Mouse (Mus musculus) hindbrain, postnatal 0 days (tissue): ENCODE measurements at regions not wholly inside any gene's neighbourhood (a gene's known extent, or its start where the extent isn't known, plus 50 kb on each side); places are given as distances from the start of the nearest gene placed in this dataset.

Experiments
- ATAC-seq: fragments of 200-750 bp; cut with Nextera tagmentation; 2 replicates; pipeline ENCODE4 v1.8.0; 2017; ENCODE audit warnings: mild to moderate bottlenecking, moderate TSS enrichment, moderate library complexity
- DNase-seq: peaks from one replicate; pipeline ENCODE4 v3.0.0-alpha.2; 2015; ENCODE audit warnings: low spot score
- H3K27ac ChIP-seq: fragments of 300-500 bp; sonication (generic); 2 replicates; pipeline ENCODE4 v1.5.1; 2014; ENCODE audit warnings: mild to moderate bottlenecking
- H3K27me3 ChIP-seq: fragments of 300-500 bp; sonication (generic); 2 replicates; pipeline ENCODE4 v1.6.1; 2014; ENCODE audit warnings: low read length, mixed read lengths; ENCODE audit not compliant: insufficient read depth
- H3K36me3 ChIP-seq: fragments of 300-500 bp; sonication (generic); 2 replicates; pipeline ENCODE4 v1.6.1; 2014; ENCODE audit warnings: low read length, mixed read lengths; ENCODE audit not compliant: insufficient read depth
- H3K4me1 ChIP-seq: fragments of 300-500 bp; sonication (generic); 2 replicates; pipeline ENCODE4 v1.6.1; 2014; ENCODE audit warnings: antibody characterized with exemption, low read length, mixed read lengths; ENCODE audit not compliant: insufficient read depth
- H3K4me2 ChIP-seq: fragments of 300-500 bp; sonication (generic); 2 replicates; pipeline ENCODE4 v1.6.1; 2014; ENCODE audit warnings: low read depth, mild to moderate bottlenecking, low read length, moderate library complexity, mixed read lengths
- H3K4me3 ChIP-seq: fragments of 300-500 bp; sonication (generic); 2 replicates; pipeline ENCODE4 v1.5.1; 2014; ENCODE audit warnings: low read length
- H3K9ac ChIP-seq: fragments of 300-500 bp; sonication (generic); replicated peaks from 2 replicates; pipeline ENCODE4 v1.6.1; 2014; ENCODE audit warnings: mild to moderate bottlenecking, low read length, moderate library complexity, mixed read lengths
- H3K9me3 ChIP-seq: fragments of 300-500 bp; sonication (generic); 2 replicates; pipeline ENCODE4 v1.6.1; 2016; ENCODE audit warnings: low read length, mixed read lengths
- CTCF ChIP-seq: IDR thresholded peaks from 2 replicates; pipeline ENCODE4 v1.5.1; 2016; ENCODE audit warnings: antibody characterized with exemption, control low read depth, low read depth
- WGBS: fragments of 180-500 bp; shearing (Covaris S2); extraction: QIAGEN DNeasy Blood & Tissue Kit; methylation state at CpG from one replicate; pipeline ENCODE4 v1.1.7; 2014; 5-methylcytosine and 5-hydroxymethylcytosine counted together

DNA sequence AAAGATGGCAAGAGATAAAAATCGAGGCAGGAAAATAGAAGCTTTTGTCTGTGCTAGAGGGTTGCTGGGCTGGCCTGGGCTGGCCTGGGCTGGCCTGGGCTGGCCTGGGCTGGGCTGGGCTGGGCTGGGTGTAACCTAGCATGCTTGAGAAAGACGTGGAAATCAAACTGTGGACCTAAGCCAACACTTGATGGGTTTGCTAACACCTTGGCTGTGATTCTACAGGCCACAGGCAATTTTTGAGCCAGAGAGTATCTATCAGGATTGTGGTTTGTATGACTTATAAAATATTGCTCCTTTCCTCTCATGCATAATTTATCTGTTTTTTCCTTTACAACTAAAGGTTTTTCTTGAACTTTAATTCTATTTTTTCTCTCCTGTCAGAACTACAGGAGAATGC, 417.3 kb upstream of the Ccnh start:
- Histone ChIP-seq H3K9me3 (no peaks in the 10 kb centered on the region), H3K27me3 (no peaks in the 10 kb centered on the region), H3K4me1 (no peaks in the 10 kb centered on the region), H3K4me2 (no peak overlapping the region), H3K9ac (no peak overlapping the region), H3K4me3 (no peak overlapping the region), H3K27ac (no peak overlapping the region), H3K36me3 (no peaks in the 10 kb centered on the region)
- no peak for DNase-seq
- TF ChIP-seq CTCF: no peak
- 58% methylated on average over 2 of the region's 2 CpGs for WGBS
- no peak for ATAC-seq

DNA sequence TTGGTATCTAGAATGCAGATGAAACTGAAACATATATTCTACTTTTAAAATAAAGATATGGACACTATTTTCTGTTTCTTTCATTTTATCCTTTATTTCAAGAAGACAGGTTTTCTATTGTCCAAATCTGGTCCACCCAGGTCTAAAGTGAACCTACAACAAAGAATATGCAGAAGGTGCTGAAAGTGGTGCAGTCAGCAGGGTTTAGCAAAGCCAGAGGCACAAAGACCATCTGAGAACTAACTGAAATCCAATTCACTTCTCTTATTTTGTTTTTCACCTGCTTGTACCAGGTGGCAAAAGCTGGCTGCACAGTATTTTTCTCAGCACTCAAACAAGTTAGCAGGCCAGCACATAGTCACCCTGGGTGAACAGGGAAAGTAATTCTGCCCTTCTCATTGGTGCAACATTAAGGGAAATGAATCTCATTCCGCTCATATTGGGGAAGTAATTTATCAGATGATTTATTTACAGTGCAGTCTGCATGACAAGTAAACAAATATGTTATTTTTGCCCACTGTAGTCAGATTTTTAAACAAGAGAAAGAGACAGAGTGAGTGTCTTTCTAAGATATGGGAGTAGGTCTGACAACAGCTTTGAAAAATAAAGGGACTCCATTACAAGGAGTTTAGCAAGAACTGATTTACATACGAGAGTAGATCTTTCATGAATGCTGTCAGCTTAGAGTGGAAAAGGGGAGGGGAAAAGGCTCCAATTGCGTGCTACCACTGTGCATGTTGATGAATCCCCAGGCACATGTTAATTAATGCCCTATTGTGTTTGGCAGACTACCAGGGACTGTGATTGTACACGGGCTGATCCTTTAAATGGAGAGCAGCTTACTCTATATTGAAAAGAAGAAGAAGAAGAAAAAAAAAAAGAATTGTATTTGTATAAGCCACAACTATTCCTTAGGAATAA, 405.9 kb upstream of the Ccnh start:
- DNase-seq (peak; percentile 83), ATAC-seq (peak; percentile 84)
- Histone ChIP-seq H3K4me1 (0 out of 2 replicates have a peak, but pooled peaks cover 6% of the 10 kb centered on the region), H3K9me3 (no peaks in the 10 kb centered on the region), H3K4me2 (peak overlapping the region; percentile 30; the same call in 1 of the 2 replicates), H3K4me3 (no peak overlapping the region), H3K36me3 (no peaks in the 10 kb centered on the region), H3K27ac (peak overlapping the region; percentile 48; the same call in 1 of the 2 replicates), H3K9ac (no peak overlapping the region), H3K27me3 (no peaks in the 10 kb centered on the region)
- WGBS: 14% methylated on average over 4 of the region's 4 CpGs
- no peak for TF ChIP-seq CTCF

DNA sequence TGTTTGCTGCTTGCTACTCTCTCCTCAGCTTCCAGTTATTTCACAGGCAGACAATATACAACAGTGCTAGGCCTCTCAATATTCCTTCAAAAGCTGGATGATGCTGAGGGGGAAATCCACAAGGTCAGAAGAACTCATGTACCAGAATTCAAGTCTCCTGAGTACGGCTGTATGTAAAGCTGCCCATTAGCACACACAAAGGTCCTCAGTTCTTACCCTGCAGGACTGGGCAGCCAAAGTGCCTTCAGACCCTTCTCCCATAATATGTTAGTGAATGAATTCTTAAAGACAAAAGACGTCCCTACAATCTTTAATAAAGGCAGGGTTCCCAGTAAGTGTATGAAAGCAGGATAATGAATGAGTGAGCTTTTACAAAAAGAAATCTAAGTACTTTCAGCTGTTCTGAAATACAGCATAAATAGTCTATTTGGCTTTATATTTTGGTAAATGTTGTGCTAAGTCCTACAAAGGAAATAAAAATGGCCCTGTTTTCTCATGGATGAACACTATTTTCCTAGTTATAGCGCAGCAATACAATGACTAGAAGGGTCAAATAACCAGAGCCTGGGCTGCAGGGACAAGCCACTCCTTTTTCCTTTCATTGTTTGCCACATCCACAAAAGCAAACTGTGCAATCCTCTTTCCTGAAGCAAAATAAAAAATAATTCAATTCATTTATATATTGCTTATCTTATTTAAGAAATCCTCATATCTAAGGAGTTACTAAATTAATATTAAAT, 384.8 kb upstream of the Ccnh start:
- H3K4me3 ChIP-seq: no peak overlapping the region
- 0 out of 2 replicates have a peak, but pooled peaks have one; percentile 27 for ATAC-seq
- H3K27me3 ChIP-seq: no peaks in the 10 kb centered on the region
- 38% methylated on average over 3 of the region's 3 CpGs for WGBS
- no peaks in the 10 kb centered on the region for H3K4me1 ChIP-seq
- peak; percentile 13 for DNase-seq
- no peaks in the 10 kb centered on the region for H3K9me3 ChIP-seq
- H3K9ac ChIP-seq: no peak overlapping the region
- TF ChIP-seq CTCF: no peak
- peak overlapping the region; percentile 74 for H3K27ac ChIP-seq
- H3K4me2 ChIP-seq: no peak overlapping the region
- H3K36me3 ChIP-seq: no peaks in the 10 kb centered on the region

DNA sequence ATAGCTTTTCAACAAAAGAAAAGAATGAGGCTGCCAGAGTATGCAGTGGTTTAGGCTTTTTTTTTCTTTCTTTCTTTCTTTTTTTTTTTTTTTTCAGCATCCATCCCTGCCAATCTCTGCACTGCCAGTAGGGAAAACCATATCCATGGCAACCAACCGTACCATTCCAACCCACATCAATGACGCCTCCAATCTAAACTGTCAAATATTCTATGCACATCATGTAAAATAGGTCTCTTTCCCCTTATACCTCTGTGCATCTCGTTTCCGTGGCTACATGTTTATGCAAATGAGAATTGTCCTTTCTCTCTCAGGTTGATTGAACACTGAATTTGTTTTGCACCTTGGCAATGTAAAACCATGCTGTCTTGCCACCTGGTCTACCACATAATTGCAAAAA, 384.0 kb upstream of the Ccnh start:
- no peak overlapping the region for H3K4me2 ChIP-seq
- peak; percentile 42 for TF ChIP-seq CTCF
- H3K9ac ChIP-seq: no peak overlapping the region
- 21% methylated on average over 4 of the region's 4 CpGs for WGBS
- no peak overlapping the region for H3K4me3 ChIP-seq
- H3K4me1 ChIP-seq: no peaks in the 10 kb centered on the region
- ATAC-seq: peak; percentile 94
- DNase-seq: peak; percentile 74
- H3K9me3 ChIP-seq: no peaks in the 10 kb centered on the region
- peak overlapping the region; percentile 32 for H3K27ac ChIP-seq
- no peaks in the 10 kb centered on the region for H3K36me3 ChIP-seq
- no peaks in the 10 kb centered on the region for H3K27me3 ChIP-seq

DNA sequence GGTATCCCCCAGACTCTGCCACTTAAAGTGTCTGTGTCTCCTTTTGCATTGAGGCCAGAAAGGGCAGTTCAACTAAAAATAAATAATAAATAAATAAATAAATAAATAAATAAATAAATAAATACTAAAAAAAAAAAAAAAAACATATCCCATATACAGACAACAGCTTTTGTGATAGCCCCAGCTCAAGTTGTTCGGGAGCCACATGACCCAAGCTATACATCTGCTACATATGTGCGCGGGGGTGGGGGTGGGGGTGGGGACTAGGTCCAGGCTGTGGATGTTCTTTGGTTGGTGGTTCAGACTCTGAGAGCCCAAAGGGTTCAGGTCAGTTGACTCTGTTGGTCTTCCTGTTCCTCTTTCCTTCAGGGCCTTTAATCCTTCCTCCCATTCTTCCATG, 379.6 kb upstream of the Ccnh start:
- Histone ChIP-seq H3K27me3 (no peaks in the 10 kb centered on the region), H3K4me2 (no peak overlapping the region), H3K27ac (no peak overlapping the region), H3K9me3 (no peaks in the 10 kb centered on the region), H3K4me3 (no peak overlapping the region), H3K9ac (no peak overlapping the region), H3K36me3 (no peaks in the 10 kb centered on the region), H3K4me1 (no peaks in the 10 kb centered on the region)
- 98% methylated on average over 3 of the region's 3 CpGs for WGBS
- no peak for TF ChIP-seq CTCF
- ATAC-seq (no peak), DNase-seq (no peak)
